Mouse (Mus musculus) gastrocnemius, adult 18-20 months (tissue): ENCODE measurements around the gene Pisd. TPM values are rescaled to one million over a fixed set of nuclear protein-coding genes. Genes with fewer than 3 reads are reported as not detected.
"Not testable (repeated sequence)": the region's sequence is repeated elsewhere in the genome, so short reads cannot be mapped to it uniquely, and the experiment has no call there.

ENCODE experiments used
- DNase-seq: peaks from one replicate; pipeline ENCODE4 v3.0.0; 2021; ENCODE audit warnings: low spot score
- total RNA-seq, 2 experiments: library from RNA; stranded (reverse); gene quantifications; 2 replicates each; pipeline ENCODE4 v1.2.3; 2021

Pisd gene
- total RNA-seq, 2 experiments from 2014 or later = 10.8 to 14.1 TPM

GRCm38 (mm10) chr5:32747650-32748375 is 37.6 kb downstream of the Pisd start:
- DNase-seq = peak; percentile 65

DNA sequence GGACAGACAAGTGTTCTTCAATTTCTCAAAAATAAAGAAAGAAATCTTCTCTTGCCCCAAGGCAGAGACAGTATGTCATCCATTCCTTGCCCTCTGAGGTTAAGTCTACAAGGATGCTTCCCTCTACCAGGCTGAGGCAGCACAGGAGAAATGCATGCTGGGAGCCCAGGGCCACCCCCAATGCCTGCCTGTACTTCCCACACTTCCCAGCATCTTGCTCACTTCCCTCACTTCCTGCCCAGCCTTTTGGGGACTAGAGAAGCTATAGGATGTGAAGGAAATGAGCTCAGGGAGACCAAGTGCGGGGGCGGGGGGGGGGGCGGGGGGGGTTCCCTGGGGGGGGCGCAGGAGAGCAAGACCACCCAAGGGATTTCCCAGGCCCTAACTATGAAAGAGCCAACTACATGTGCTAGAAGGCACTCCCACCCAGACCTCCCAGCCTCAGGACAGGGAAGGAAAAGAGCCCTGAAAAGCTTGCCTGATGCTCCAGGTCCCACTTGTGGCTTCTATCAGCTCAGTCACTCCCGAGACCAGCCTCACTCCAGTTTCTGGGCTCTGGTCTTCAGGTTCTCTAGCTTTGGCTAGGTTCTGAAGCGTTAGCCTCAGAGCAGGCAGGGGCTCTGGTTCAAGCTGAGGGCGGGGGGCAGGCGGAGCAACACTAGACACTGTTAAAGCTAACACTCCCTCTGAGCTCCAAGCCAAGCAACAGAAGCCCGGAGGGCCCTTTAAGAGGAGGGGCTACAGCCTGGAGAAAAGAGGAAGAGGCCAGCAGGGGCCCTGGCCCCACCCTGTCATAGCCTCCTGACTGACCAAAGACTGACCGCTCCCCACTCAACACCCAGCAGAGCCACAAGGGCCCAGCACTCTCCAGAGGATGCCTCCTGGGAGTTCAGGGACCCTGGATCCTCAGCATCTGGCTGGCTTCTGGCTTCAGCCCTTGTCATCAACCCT is 39.5 kb downstream of the Pisd start:
- peak; percentile 87 for DNase-seq

- no peak for DNase-seq
Observed at GRCm38 (mm10) chr5:32742149-32742548, 43.3 kb downstream of the Pisd start.

GRCm38 (mm10) chr5:32741377-32741776 is 44.1 kb downstream of the Pisd start:
- DNase-seq = not testable (repeated sequence)

DNA sequence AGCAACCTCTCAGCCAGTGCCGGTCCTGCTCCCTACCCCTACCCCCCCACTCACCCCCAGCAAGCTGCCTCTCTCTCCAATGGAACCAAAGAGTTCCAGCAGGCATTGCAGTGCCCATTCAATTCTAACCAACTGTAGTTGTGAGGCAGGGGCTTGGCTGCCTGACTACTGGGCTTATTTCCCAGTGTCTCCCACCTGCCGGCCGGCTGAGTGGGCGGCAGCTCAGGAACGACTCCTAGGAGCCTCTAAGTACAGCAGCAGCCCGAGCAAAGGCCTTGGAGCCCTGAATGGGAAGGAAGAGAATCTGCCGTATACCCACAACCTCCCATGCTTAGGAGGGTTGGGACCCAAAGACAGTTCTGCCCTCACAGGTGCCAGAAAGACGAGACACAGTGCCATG is 44.6 kb downstream of the Pisd start:
- not testable (repeated sequence) for DNase-seq

- DNase-seq = no peak
Observed at GRCm38 (mm10) chr5:32740138-32740537, 45.3 kb downstream of the Pisd start.

DNA sequence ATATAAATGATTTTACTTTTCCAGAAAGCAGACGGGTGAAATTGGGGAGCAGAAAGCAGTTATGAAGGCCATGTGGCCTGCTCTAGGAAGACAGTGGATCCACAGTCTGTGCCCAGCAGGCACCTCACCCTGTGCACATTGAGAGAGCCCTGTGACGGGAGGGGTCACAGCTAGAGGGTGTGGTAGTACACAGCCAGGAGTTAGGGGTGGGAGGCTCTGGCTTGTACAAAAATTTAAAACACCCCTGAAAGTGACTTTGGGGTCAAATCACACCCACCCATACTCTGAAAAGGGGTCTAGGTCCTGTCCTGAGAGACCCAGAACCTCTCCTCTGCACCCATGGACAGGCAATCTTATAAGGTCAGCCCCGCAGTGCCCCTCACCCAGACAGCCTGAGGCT is 48.7 kb downstream of the Pisd start:
- DNase-seq = not testable (repeated sequence)

GRCm38 (mm10) chr5:32735779-32736178 is 49.7 kb downstream of the Pisd start:
- DNase-seq = no peak

DNA sequence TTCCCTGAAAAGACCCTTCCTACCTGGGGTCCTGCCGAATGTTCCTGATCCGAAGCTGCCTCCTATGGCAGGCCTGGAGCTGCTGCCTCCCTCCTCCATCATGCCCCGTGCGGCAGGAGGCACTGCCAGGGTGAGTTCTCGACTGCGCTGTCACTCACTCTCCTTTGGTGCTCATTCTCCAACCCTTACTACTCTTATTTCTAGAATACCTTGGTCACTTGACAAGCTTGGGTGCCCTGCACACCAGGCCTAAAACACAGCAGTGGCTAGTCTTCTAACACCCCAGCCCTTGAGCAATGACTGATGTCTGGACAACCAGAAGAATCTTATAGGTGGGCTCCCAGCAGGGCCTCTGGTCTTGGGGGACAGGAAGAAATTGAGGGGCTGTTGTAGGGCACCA is 51.6 kb downstream of the Pisd start:
- not testable (repeated sequence) for DNase-seq

DNA sequence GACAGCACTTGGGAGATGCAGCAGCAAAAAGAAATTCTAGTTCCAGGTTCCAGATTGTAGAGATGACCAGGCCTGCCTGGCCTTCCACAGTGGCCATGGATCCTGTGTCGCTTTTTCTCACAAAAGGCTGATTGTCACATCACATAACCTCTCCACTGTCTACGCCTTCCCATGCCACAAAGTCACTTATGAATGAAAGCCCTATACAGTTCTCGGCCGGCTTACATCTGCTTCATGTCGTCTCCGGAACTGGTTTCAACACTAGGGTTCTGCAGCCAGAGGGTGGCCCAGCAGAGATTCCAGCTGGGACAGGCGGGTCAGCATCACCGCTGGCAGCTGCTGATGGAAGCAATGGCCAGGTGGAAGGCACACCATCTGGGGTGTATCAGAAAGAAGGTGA is 56.6 kb downstream of the Pisd start:
- no peak for DNase-seq

- DNase-seq = no peak
Observed at GRCm38 (mm10) chr5:32728300-32728699, 57.1 kb downstream of the Pisd start.

DNA sequence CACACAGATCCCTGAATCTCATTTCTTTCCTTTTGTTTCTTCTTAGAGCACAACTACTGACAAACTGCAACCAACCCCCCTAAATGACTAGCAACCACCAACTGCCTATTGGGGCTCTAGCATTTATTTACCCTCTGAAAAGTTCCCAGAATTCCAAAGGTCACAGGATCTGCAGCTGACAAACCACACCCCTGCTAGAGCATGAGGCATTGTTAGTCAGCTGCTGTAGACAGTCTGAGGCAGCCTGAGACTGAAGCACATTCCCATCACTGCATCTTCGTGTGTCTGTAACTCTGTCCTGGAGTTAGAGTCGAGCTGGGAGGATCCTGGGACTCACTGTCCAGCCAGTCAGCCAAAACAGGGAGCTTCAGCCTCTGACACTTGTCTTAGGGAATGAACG is 60.0 kb downstream of the Pisd start:
- DNase-seq = not testable (repeated sequence)

- no peak for DNase-seq
Observed at GRCm38 (mm10) chr5:32723981-32724380, 61.5 kb downstream of the Pisd start.

- DNase-seq = not testable (repeated sequence)
Observed at GRCm38 (mm10) chr5:32722711-32723110, 62.7 kb downstream of the Pisd start.

- DNase-seq = no peak
Observed at GRCm38 (mm10) chr5:32722263-32722662, 63.2 kb downstream of the Pisd start.

DNA sequence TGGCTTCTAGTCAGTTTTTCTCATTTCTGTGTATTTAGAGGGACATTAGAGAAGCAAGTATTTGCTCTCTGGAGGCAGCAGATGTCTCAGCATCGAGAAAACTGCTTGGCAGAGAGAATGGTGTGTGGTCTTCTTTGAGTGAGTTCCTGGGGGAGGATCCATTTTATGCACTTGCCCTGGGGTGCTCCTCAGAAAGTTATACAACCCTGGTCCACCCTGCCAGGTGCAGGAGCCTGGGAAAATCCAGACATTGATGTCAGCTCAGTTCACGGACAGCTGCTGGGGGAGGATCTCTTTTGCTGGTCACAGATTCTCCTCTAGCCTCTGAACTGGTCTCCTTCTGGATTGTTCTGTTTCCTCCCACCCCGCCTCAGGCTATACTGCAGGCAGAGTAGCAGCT is 64.1 kb downstream of the Pisd start:
- DNase-seq = no peak

GRCm38 (mm10) chr5:32720416-32720815 is 65.0 kb downstream of the Pisd start:
- no peak for DNase-seq

- no peak for DNase-seq
Observed at GRCm38 (mm10) chr5:32718916-32719315, 66.5 kb downstream of the Pisd start.

DNA sequence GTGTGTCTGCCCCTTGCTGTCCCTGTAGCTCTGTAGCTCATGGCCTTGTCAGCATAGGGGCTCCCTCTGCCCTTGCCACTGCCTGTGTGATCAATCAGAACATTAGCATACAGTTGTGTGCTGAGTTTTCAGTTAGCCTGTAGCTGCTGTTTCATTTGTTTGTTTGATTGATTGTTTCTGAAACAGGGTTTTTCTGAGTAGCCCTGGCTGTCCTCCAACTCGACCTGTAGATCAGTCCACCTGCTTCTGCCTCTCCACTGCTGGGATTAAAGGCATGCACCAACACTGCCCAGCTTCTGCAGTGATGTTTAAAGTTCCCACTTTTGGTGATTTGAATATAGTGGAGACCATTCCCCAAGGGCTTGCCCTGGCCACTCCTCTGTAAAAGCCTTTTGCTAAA is 67.7 kb downstream of the Pisd start:
- DNase-seq = no peak

GRCm38 (mm10) chr5:32713703-32714467 is 71.6 kb downstream of the Pisd start:
- peak; percentile 91 for DNase-seq

DNA sequence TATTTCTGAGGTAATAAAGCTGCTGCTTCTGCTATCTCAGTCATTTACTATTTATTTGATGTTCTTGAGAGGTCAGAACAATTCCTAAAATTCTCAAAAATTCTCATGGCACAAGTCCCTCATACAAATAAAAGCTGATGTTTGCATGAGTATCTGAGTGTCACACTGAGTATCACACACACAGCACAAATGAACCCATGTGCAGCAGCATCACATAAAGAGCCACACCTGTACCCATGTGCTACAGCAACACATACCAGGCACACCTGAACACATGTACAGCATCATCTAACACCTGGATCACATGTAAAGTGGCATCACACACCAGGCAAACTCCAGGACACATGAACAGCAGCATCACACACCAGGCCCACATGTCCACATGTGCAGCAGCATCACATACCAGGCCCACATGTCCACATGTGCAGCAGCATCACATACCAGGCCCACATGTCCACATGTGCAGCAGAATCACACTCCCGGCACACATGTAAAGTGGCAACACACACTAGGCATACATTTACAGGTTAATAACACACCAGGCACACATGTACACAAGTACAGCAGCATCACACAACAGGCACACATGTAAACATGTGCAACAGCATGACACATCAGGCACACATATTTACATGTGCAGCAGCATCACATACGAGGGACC is 72.3 kb downstream of the Pisd start:
- DNase-seq = no peak
